Mouse (Mus musculus): Measurements from ENCODE around the gene Snai1.
A peak's percentile ranks its signal among the peaks of the same experiment; 100 is the strongest.

Snai1 gene

DNA sequence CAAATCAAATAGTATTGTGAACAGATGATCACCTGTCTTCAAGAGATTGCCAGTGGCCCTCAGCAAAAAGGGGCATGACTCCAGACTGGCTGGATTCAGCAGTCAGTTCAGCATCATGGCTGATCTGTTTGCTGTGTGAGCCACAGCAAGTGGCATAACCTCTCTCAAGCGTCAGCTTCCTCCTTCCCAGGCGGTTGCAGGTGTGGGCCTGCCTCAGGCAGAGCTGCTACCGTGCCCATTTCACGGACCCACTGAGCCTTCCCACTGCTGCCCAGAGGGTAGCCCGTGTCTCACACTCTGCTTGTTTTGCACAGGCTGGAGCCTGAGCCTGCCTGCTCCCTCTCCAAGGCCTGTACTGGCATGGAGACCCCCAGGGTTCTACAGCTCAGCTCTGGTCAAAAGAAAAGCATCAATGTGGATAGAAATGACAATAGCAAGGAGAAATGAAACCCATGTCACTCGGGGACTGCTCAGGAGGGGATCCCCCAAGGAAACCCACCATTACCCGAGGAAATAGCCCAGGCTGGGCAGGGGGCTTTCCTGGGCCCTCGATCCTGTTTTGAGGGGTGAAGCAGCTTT is 13.4 kb downstream of the Snai1 start:
- DNase-seq (ENCODE audit: low spot score) = no peak

DNA sequence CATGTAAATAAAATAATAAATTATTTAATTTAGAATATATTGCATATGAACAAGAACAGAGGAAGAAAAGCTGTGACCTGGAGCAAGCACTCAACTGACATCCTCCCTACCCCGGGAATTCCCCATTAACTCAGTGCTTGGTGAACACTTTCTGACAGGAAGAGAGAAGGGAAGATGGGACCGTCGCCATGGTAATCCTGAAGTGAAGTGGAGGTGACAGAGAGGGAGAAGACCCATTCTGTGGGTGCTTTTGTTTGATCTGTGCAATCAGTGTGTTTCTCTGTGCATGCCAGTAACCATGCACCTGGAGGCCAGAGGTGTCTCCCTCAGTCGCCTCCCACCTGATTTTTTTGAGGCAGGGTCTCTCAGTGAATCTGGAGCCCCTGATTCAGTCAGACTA is 14.3 kb downstream of the Snai1 start:
- no peak for DNase-seq (ENCODE audit: low spot score)

GRCm38 (mm10) chr2:167552927-167553402 is 15.0 kb downstream of the Snai1 start:
- peak; percentile 59 for DNase-seq (ENCODE audit: low spot score)

- DNase-seq (ENCODE audit: low spot score) = no peak
Measured at GRCm38 (mm10) chr2:167555766-167556165, 17.8 kb downstream of the Snai1 start.

DNA sequence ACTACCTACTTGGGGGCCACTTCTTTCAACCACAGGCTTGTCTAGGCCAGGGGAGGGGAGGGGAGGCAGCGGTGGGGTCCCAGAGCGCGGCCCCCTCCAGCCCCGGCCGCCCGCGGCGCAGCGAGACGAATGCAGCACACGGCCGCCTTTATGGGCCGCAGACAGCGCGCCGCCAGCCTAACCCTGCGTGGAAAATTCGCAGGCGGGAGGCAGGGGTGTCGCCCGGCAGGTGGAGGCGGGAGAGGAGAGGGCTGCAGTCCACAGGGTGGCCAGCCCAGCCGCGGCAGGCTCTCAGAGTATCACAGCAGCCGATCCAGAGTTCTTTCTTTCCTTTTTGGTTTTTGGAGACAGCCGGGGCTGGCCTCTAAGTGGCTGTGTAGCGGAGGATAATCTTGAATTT is 21.4 kb downstream of the Snai1 start:
- DNase-seq (ENCODE audit: low spot score) = no peak

GRCm38 (mm10) chr2:167562101-167562500 is 24.1 kb downstream of the Snai1 start:
- DNase-seq (ENCODE audit: low spot score) = no peak

DNA sequence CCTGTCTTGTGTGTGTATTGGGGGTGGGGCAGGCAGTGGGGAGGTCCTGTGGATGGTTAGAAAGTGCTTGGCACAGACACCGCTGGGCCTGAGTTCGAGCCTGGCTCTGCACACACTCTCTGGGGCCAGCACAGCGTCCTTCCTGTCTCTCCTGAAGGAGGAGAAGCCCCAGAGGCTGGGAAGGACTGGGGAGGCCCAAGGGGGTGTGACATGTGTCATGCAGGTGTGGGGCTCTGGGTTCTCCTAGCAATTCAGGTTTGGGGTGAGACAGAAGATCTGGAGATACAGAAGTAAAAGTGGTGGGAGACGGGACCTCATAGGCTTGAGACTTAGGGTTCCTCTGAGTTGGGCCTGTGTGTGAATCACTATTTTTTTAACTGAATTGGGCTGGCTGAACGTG is 25.0 kb downstream of the Snai1 start:
- DNase-seq (ENCODE audit: low spot score) = no peak

- DNase-seq (ENCODE audit: low spot score) = peak; percentile 65
Measured at GRCm38 (mm10) chr2:167563703-167564102, 25.7 kb downstream of the Snai1 start.

DNA sequence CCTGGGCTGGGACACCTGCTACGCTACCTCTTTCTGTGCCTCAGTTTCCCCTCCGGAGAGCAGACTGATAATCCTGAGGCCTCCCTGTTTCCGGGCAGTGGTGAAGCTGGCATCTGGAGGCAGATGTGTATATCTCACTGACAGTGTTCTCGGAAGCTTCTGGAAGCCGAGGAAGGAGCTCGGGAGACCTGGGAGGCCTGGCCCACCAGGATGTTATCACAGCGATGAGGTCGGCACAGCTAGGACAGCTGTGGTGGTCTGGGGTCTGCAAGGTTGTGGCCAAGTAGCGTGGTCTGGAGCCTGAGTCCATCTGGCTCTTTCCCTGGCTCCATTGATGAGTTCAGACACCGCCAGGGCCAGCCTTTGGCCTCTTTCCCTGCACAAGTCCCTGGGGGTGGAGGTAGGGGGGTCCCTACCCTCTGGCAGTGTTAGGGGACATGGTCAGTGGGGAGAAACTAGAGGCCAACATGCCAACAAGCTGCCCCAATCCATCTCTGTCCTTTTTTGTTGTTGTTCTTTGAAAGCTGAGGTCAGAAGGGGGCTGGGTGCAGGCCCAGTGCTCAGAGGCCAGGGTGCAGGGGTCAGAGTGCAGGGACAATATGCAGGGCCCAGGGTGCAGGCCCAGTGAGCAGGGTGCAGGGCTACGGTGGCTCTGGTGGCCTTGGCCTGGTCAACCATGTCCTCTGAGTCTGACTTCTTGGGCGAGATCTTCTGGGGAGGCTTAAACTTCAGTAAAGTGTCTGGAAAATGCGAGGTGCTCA is 26.7 kb downstream of the Snai1 start:
- DNase-seq (ENCODE audit: low spot score) = no peak

DNA sequence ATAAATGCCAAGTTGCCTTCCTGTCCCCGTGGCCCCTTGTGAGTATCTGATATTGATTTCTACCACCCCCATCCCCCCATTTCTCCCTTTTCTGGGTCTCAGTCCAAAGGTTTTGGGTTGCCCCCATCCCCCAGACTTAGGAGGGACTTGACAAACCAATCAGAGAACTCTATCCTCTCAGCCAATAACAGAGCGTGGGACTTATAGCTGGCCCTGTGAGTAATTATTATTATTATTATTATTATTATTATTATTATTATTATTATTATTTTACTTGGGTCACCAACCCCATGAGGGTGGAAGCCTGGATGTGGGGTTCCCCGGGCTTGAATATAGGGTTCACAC is 27.3 kb downstream of the Snai1 start:
- no peak for DNase-seq (ENCODE audit: low spot score)

DNA sequence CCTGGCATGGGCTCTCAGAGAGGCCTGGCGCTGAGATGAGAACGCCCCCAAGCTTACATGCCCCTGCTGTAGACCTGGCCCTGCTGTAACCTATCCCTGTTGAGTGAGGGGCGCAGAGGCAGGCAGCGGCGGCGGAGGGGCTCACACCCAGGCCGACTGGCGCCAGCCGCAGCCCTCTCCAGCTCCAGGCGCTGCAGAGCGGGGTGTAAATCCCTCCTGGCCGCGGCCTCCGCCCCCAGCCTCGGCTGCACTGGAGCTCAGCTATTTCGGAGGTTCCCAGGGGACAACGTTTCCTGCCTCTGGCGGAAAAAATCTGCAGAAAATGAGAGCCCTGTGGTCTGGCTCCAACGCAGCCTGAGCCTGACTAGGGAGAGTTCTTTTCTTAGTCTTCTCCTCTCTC is 27.7 kb downstream of the Snai1 start:
- DNase-seq (ENCODE audit: low spot score) = peak; percentile 79

GRCm38 (mm10) chr2:167568112-167568511 is 30.1 kb downstream of the Snai1 start:
- DNase-seq (ENCODE audit: low spot score) = no peak

- no peak for DNase-seq (ENCODE audit: low spot score)
Measured at GRCm38 (mm10) chr2:167569934-167570651, 32.1 kb downstream of the Snai1 start.

- no peak for DNase-seq (ENCODE audit: low spot score)
Measured at GRCm38 (mm10) chr2:167570815-167571214, 32.8 kb downstream of the Snai1 start.

DNA sequence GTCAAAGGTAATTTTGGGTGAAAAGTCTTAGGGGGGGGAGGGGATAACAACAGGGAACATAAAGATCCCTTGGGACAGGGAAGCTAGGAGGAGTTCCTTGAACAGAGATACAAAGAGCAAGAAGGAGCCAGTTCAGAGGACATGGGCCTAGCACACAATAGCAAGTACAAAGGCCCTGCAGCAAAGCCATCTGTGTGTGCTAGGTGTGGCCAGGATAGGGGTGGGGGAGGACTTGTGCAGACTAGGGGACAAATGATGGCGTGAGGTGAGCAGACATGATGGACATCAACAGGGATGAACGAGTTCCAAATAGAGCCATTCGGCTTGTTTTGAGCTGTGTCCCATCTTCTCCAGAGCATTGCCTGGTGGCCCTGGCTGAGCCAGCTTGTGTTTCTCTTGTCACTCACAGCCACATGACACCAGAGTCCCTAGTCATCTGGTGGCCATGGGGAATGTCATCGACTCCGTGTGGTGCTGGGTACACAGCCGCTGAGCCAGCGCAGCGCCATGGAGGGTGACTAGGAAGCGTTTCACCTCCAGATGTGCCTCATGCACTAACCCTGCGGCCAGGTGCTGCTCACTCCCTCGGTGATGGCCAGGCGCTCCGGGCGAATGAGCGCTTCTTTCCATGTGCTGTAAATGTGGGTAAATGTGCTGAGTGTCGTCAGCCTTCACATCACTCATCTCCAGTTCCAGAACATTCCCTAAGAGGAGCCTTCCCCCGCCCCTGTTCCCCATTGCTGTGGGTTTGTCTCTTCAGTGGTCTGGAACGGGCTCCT is 33.6 kb downstream of the Snai1 start:
- no peak for DNase-seq (ENCODE audit: low spot score)

DNA sequence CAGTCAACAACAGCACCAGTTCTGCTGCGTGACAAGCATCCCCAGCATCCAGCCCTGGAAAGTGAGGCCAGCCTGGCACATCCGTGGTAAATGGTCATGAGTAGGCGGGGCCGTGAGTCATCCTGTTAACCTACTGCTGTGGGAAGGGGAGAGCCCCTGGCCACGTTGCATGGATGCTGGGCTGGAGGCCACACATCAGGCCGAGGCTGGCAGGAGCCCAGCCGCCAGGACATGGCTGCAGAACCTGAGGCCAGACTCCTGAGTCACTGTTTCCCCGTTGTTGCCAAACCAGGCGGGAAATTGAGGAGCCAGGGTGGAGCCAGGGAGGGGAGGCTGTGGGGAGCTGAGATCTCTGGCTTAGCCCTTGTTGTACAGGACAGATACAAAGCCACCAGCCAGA is 36.8 kb downstream of the Snai1 start:
- no peak for DNase-seq (ENCODE audit: low spot score)

DNA sequence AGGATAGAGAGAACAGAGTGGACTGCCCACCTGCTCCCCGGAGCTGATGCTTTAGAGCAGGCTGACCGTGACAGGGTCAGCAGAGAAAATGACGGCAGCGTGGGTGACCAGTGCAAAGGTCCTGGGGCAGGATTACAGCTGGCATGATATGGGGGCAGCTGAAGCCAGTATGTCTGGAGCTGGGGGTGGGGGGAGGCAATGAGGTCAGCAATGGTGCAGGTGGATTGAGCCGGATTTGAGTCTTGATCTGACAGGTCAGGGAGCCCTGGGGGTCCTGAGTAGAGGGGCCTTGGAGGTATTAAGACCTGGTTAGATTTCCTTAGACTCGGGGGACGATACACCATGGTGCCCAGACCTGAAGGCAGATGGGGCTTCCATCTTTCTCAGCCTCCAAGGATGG is 37.6 kb downstream of the Snai1 start:
- no peak for DNase-seq (ENCODE audit: low spot score)

GRCm38 (mm10) chr2:167576121-167576620 is 38.2 kb downstream of the Snai1 start:
- DNase-seq (ENCODE audit: low spot score) = no peak

GRCm38 (mm10) chr2:167577186-167577785 is 39.3 kb downstream of the Snai1 start:
- no peak for DNase-seq (ENCODE audit: low spot score)

- DNase-seq (ENCODE audit: low spot score) = peak; percentile 55
Measured at GRCm38 (mm10) chr2:167578521-167578920, 40.5 kb downstream of the Snai1 start.

GRCm38 (mm10) chr2:167583161-167583952 is 45.4 kb downstream of the Snai1 start:
- DNase-seq (ENCODE audit: low spot score) = peak; percentile 66

All from embryo, embryonic 10.5 days (tissue).